Comparison of ENCODE assay signal across 14 mouse cellular contexts in genomic region chr3:85311176-85311575, GRCm38 (mm10).
DNase-seq lines count a peak whose midpoint lies in the region; TF ChIP-seq lines count a peak whose summit lies in the region.
"Had no signal": no experiment of that assay in that cellular context is flagged by ENCODE, and none has a peak within 500 bp of the region (broad histone marks: within the 10 kb centered on the region; RNA-seq: fewer than 3 reads in every experiment).

No protein-coding gene starts in this region.

- intact Hi-C loops in left cerebral cortex, adult 2 months (cut with DNase I), result loop anchor here (2.0 to 10.0 kb wide), 6 partner anchors 122 to 356 kb away; no protein-coding TSS in a partner anchor

- no peak for TF ChIP-seq CTCF in left cerebral cortex, adult 2 months (IDR thresholded peaks at IDR 0.05)

- peak overlapping the region; percentile 93 for H3K27ac ChIP-seq in left cerebral cortex, adult 2 months
- H3K27ac ChIP-seq: embryonic facial prominence, embryonic 12.5 days; forebrain, embryonic 12.5 days; hindbrain, embryonic 15.5 days had no signal

- no peak overlapping the region for H3K4me3 ChIP-seq in left cerebral cortex, adult 2 months
- H3K4me3 ChIP-seq: embryonic facial prominence, embryonic 12.5 days; forebrain, embryonic 12.5 days; heart, embryonic 12.5 days; hindbrain, embryonic 15.5 days had no signal

- DNase-seq in cerebellum, postnatal 10 days, result peak; percentile 46 to 72
- no peak for DNase-seq in cerebellum, postnatal 4 days (ENCODE audit: low spot score in 2 of 2)
- DNase-seq in left cerebral cortex, adult 2 months (ENCODE audit: extremely low spot score in 1 of 2, low spot score in 2 of 2), result peak in 1 of 2 experiments; percentile 26
- no peak for DNase-seq in left cerebral cortex, adult 11 months (ENCODE audit: low spot score)
- peak; percentile 29 for DNase-seq in brain, adult 2 months (ENCODE audit: low read depth, low spot score)
- DNase-seq in adipocyte (ENCODE audit: low spot score), result no peak
- DNase-seq in gastrocnemius, adult 8-10 months (ENCODE audit: low spot score in 2 of 2), result no peak
- DNase-seq: adrenal gland, postnatal 14 days; cerebellum, adult 8-10 months; gastrocnemius, postnatal 14 days had no signal

Comparison
In these comparisons a context has a peak if more than half of its experiments do, and no peak if none do; other contexts are left out.
1. DNase-seq: peak in cerebellum, postnatal 10 days (2 of 2) and brain, adult 2 months (single experiment); none in cerebellum, postnatal 4 days (0 of 2), left cerebral cortex, adult 11 months (single experiment), adipocyte (single experiment) and gastrocnemius, adult 8-10 months (0 of 2).